Mouse (Mus musculus) urinary bladder, postnatal 10 days (tissue): ENCODE measurements around the gene Atp5d.

Experiments used
- DNase-seq: peaks from one replicate; pipeline ENCODE4 v3.0.0; 2022; ENCODE audit warnings: low spot score

The Atp5d gene

GRCm38 (mm10) chr10:80187739-80188138 is 49.3 kb downstream of the Atp5d start:
- DNase-seq: no peak

GRCm38 (mm10) chr10:80188453-80189024 is 50.1 kb downstream of the Atp5d start:
- no peak for DNase-seq

GRCm38 (mm10) chr10:80189999-80190398 is 51.6 kb downstream of the Atp5d start:
- DNase-seq: no peak

- no peak for DNase-seq
These were observed 52.1 kb downstream of the Atp5d start for GRCm38 (mm10) chr10:80190491-80191051.

GRCm38 (mm10) chr10:80193976-80194375 is 55.5 kb downstream of the Atp5d start:
- no peak for DNase-seq

GRCm38 (mm10) chr10:80194441-80194840 is 56.0 kb downstream of the Atp5d start:
- no peak for DNase-seq
